Mouse (Mus musculus): Measurements from ENCODE around the gene Entpd5. TPM values are rescaled to one million over a fixed set of nuclear protein-coding genes. Genes with fewer than 3 reads are reported as not detected.

Gene Entpd5
- polyA plus RNA-seq, 1 experiment from 2014 or later, result 11.2 TPM

- H3K4me3 ChIP-seq, result peak overlapping the region; percentile 59
- ATAC-seq (replicated peaks), result peak; percentile 42
- H3K27me3 ChIP-seq (replicated peaks), result no peaks in the 10 kb centered on the region
- H3K9ac ChIP-seq, result peak overlapping the region; percentile 54
- peak overlapping the region; percentile 83 for H3K27ac ChIP-seq
- 34% methylated on average over 18 of the region's 18 CpGs for WGBS
- peak overlapping the region; percentile 68 for H3K4me2 ChIP-seq
- H3K36me3 ChIP-seq (replicated peaks), result 0 out of 2 replicates have a peak, but pooled peaks cover 3% of the 10 kb centered on the region
- peaks cover 8% of the 10 kb centered on the region for H3K4me1 ChIP-seq
- H3K9me3 ChIP-seq, result no peaks in the 10 kb centered on the region
Observed at GRCm38 (mm10) chr12:84417605-84417922, 8.7 kb upstream of the Entpd5 start.

- 3% methylated on average over 50 of the region's 50 CpGs for WGBS
- ATAC-seq (replicated peaks), result peak; percentile 95
Observed at GRCm38 (mm10) chr12:84416834-84417604, 8.2 kb upstream of the Entpd5 start, which contains the start of gene Rnf113a2. Gene Rnf113a2, plus strand, starts transcription at chr12:84417196.

GRCm38 (mm10) chr12:84407874-84408818 is 683 bp downstream of the Entpd5 start:
- Histone ChIP-seq H3K27me3 (replicated peaks) (no peaks in the 10 kb centered on the region), H3K4me3 (peak overlapping the region; percentile 94), H3K4me1 (peaks cover 12% of the 10 kb centered on the region), H3K9ac (peak overlapping the region; percentile 92), H3K36me3 (replicated peaks) (no peaks in the 10 kb centered on the region), H3K9me3 (no peaks in the 10 kb centered on the region), H3K4me2 (peak overlapping the region; percentile 90), H3K27ac (peak overlapping the region; percentile 93)
- peak; percentile 81 for ATAC-seq (replicated peaks)
- 1% methylated on average over 49 of the region's 52 CpGs for WGBS

More at GRCm38 (mm10) chr12:84416834-84417604, 8.2 kb upstream of the Entpd5 start, which contains the start of gene Rnf113a2:
- no peaks in the 10 kb centered on the region for H3K9me3 ChIP-seq
- H3K4me1 ChIP-seq, result peaks cover 8% of the 10 kb centered on the region
- 0 out of 2 replicates have a peak, but pooled peaks cover 3% of the 10 kb centered on the region for H3K36me3 ChIP-seq (replicated peaks)
- no peaks in the 10 kb centered on the region for H3K27me3 ChIP-seq (replicated peaks)
- peak within 1 kb of the TSS; percentile 54 for H3K9ac ChIP-seq
- H3K4me2 ChIP-seq, result peak within 1 kb of the TSS; percentile 68
- peak within 1 kb of the TSS; percentile 59 for H3K4me3 ChIP-seq
- H3K27ac ChIP-seq, result peak within 1 kb of the TSS; percentile 83

GRCm38 (mm10) chr12:84407259-84407658 is 1.6 kb downstream of the Entpd5 start:
- WGBS, result 65% methylated on average over 4 of the region's 4 CpGs
- H3K36me3 ChIP-seq (replicated peaks), result no peaks in the 10 kb centered on the region
- no peak overlapping the region for H3K9ac ChIP-seq
- H3K27me3 ChIP-seq (replicated peaks), result no peaks in the 10 kb centered on the region
- H3K4me2 ChIP-seq, result no peak overlapping the region
- no peaks in the 10 kb centered on the region for H3K9me3 ChIP-seq
- H3K4me3 ChIP-seq, result no peak overlapping the region
- H3K4me1 ChIP-seq, result peaks cover 12% of the 10 kb centered on the region
- no peak overlapping the region for H3K27ac ChIP-seq
- ATAC-seq (replicated peaks), result no peak

- H3K9me3 ChIP-seq, result no peaks in the 10 kb centered on the region
- no peak overlapping the region for H3K4me2 ChIP-seq
- no peaks in the 10 kb centered on the region for H3K27me3 ChIP-seq (replicated peaks)
- peaks cover 10% of the 10 kb centered on the region for H3K4me1 ChIP-seq
- no peak overlapping the region for H3K27ac ChIP-seq
- no peaks in the 10 kb centered on the region for H3K36me3 ChIP-seq (replicated peaks)
- H3K4me3 ChIP-seq, result no peak overlapping the region
- WGBS, result 74% methylated on average over 6 of the region's 6 CpGs
- no peak for ATAC-seq (replicated peaks)
- no peak overlapping the region for H3K9ac ChIP-seq
Observed at GRCm38 (mm10) chr12:84404541-84404940, 4.3 kb downstream of the Entpd5 start.

- no peaks in the 10 kb centered on the region for H3K9me3 ChIP-seq
- H3K4me2 ChIP-seq, result no peak overlapping the region
- WGBS, result 81% methylated on average over 9 of the region's 9 CpGs
- no peaks in the 10 kb centered on the region for H3K36me3 ChIP-seq (replicated peaks)
- no peak for ATAC-seq (replicated peaks)
- H3K27me3 ChIP-seq (replicated peaks), result no peaks in the 10 kb centered on the region
- H3K4me3 ChIP-seq, result no peak overlapping the region
- peaks cover 3% of the 10 kb centered on the region for H3K4me1 ChIP-seq
- no peak overlapping the region for H3K9ac ChIP-seq
- H3K27ac ChIP-seq, result no peak overlapping the region
Observed at GRCm38 (mm10) chr12:84402923-84403322, 5.9 kb downstream of the Entpd5 start.

- Histone ChIP-seq H3K4me2 (no peak overlapping the region), H3K4me3 (no peak overlapping the region), H3K27ac (no peak overlapping the region), H3K27me3 (replicated peaks) (no peaks in the 10 kb centered on the region), H3K9me3 (no peaks in the 10 kb centered on the region), H3K4me1 (no peaks in the 10 kb centered on the region), H3K36me3 (replicated peaks) (no peaks in the 10 kb centered on the region), H3K9ac (no peak overlapping the region)
- ATAC-seq (replicated peaks), result no peak
- 69% methylated on average over 3 of the region's 3 CpGs for WGBS
Observed at GRCm38 (mm10) chr12:84400653-84401052, 8.2 kb downstream of the Entpd5 start.

GRCm38 (mm10) chr12:84400068-84400467 is 8.8 kb downstream of the Entpd5 start:
- H3K9me3 ChIP-seq, result no peaks in the 10 kb centered on the region
- whole genome bisulfite sequencing, result 84% methylated on average over 3 of the region's 3 CpGs
- H3K27ac ChIP-seq, result no peak overlapping the region
- H3K27me3 ChIP-seq (replicated peaks), result no peaks in the 10 kb centered on the region
- H3K9ac ChIP-seq, result no peak overlapping the region
- H3K4me3 ChIP-seq, result no peak overlapping the region
- no peak for ATAC-seq (replicated peaks)
- H3K4me1 ChIP-seq, result no peaks in the 10 kb centered on the region
- no peak overlapping the region for H3K4me2 ChIP-seq
- no peaks in the 10 kb centered on the region for H3K36me3 ChIP-seq (replicated peaks)

- Histone ChIP-seq H3K9me3 (no peaks in the 10 kb centered on the region), H3K9ac (no peak overlapping the region), H3K27ac (no peak overlapping the region), H3K27me3 (replicated peaks) (no peaks in the 10 kb centered on the region), H3K4me3 (no peak overlapping the region), H3K4me1 (no peaks in the 10 kb centered on the region), H3K36me3 (replicated peaks) (no peaks in the 10 kb centered on the region), H3K4me2 (no peak overlapping the region)
- ATAC-seq (replicated peaks), result no peak
- 89% methylated on average over 9 of the region's 9 CpGs for WGBS
Observed at GRCm38 (mm10) chr12:84399663-84400062, 9.2 kb downstream of the Entpd5 start.

- no peaks in the 10 kb centered on the region for H3K4me1 ChIP-seq
- no peak overlapping the region for H3K4me2 ChIP-seq
- H3K9ac ChIP-seq, result no peak overlapping the region
- 82% methylated on average over 9 of the region's 9 CpGs for WGBS
- no peak for ATAC-seq (replicated peaks)
- H3K27me3 ChIP-seq (replicated peaks), result no peaks in the 10 kb centered on the region
- no peak overlapping the region for H3K4me3 ChIP-seq
- no peak overlapping the region for H3K27ac ChIP-seq
- no peaks in the 10 kb centered on the region for H3K36me3 ChIP-seq (replicated peaks)
- H3K9me3 ChIP-seq, result no peaks in the 10 kb centered on the region
Observed at GRCm38 (mm10) chr12:84399135-84399534, 9.7 kb downstream of the Entpd5 start.

GRCm38 (mm10) chr12:84398629-84399028 is 10.2 kb downstream of the Entpd5 start:
- H3K4me2 ChIP-seq, result no peak overlapping the region
- WGBS, result 90% methylated on average over 5 of the region's 5 CpGs
- no peak overlapping the region for H3K9ac ChIP-seq
- ATAC-seq (replicated peaks), result no peak
- H3K4me1 ChIP-seq, result no peaks in the 10 kb centered on the region
- no peaks in the 10 kb centered on the region for H3K36me3 ChIP-seq (replicated peaks)
- H3K4me3 ChIP-seq, result no peak overlapping the region
- H3K27me3 ChIP-seq (replicated peaks), result no peaks in the 10 kb centered on the region
- no peaks in the 10 kb centered on the region for H3K9me3 ChIP-seq
- no peak overlapping the region for H3K27ac ChIP-seq

- Histone ChIP-seq H3K27me3 (replicated peaks) (no peaks in the 10 kb centered on the region), H3K4me1 (no peaks in the 10 kb centered on the region), H3K9me3 (no peaks in the 10 kb centered on the region), H3K9ac (no peak overlapping the region), H3K36me3 (replicated peaks) (no peaks in the 10 kb centered on the region), H3K4me2 (no peak overlapping the region), H3K27ac (no peak overlapping the region), H3K4me3 (no peak overlapping the region)
- no peak for ATAC-seq (replicated peaks)
Observed at GRCm38 (mm10) chr12:84397685-84398084, 11.1 kb downstream of the Entpd5 start.
